Mouse (Mus musculus): ENCODE measurements around the gene Usp53. TPM values are rescaled to one million over a fixed set of nuclear protein-coding genes. Genes with fewer than 3 reads are reported as not detected.

Usp53 gene
- 30.5 and 40.3 TPM in 2 replicates for total RNA-seq (2021)
- long read RNA-seq, full-length matches to known transcripts = 1 of 4 reads
- long read RNA-seq, partial matches to known transcripts = 1 of 4 reads
- long read RNA-seq, other reads (novel, unspliced or antisense) = 2 of 4 reads

- peak; percentile 97 for DNase-seq
Measured at GRCm38 (mm10) chr3:122984249-122985182, at the start of gene Usp53. TSS of gene Usp53 (minus strand) at chr3:122984510.

GRCm38 (mm10) chr3:123033804-123034203 is 49.5 kb upstream of the Usp53 start:
- no peak for DNase-seq

GRCm38 (mm10) chr3:123025634-123026033 is 41.3 kb upstream of the Usp53 start:
- no peak for DNase-seq

GRCm38 (mm10) chr3:123024496-123025234 is 40.4 kb upstream of the Usp53 start:
- DNase-seq = no peak

GRCm38 (mm10) chr3:123018792-123019191 is 34.5 kb upstream of the Usp53 start:
- DNase-seq = no peak

- no peak for DNase-seq
Measured at GRCm38 (mm10) chr3:123013476-123013875, 29.2 kb upstream of the Usp53 start.

- no peak for DNase-seq
Measured at GRCm38 (mm10) chr3:123009417-123009816, 25.1 kb upstream of the Usp53 start.

- no peak for DNase-seq
Measured at GRCm38 (mm10) chr3:123007386-123007785, 23.1 kb upstream of the Usp53 start.

GRCm38 (mm10) chr3:123001053-123001452 is 16.7 kb upstream of the Usp53 start:
- DNase-seq = no peak

- DNase-seq = no peak
Measured at GRCm38 (mm10) chr3:122998511-122998910, 14.2 kb upstream of the Usp53 start.

GRCm38 (mm10) chr3:122996968-122997367 is 12.7 kb upstream of the Usp53 start:
- no peak for DNase-seq

- no peak for DNase-seq
Measured at GRCm38 (mm10) chr3:122986906-122987305, 2.6 kb upstream of the Usp53 start.

- DNase-seq = peak; percentile 56
Measured at GRCm38 (mm10) chr3:122986386-122986785, 2.1 kb upstream of the Usp53 start.

GRCm38 (mm10) chr3:122985183-122985944 is 1.1 kb upstream of the Usp53 start:
- DNase-seq = no peak

- peak; percentile 60 for DNase-seq
Measured at GRCm38 (mm10) chr3:122983849-122984248, 461 bp downstream of the Usp53 start.

GRCm38 (mm10) chr3:122975964-122976363 is 8.3 kb downstream of the Usp53 start:
- DNase-seq = no peak

GRCm38 (mm10) chr3:122975363-122975762 is 8.9 kb downstream of the Usp53 start:
- no peak for DNase-seq

- no peak for DNase-seq
Measured at GRCm38 (mm10) chr3:122974833-122975232, 9.5 kb downstream of the Usp53 start.

GRCm38 (mm10) chr3:122972126-122972822 is 12.0 kb downstream of the Usp53 start:
- DNase-seq = no peak

- no peak for DNase-seq
Measured at GRCm38 (mm10) chr3:122968391-122968790, 15.9 kb downstream of the Usp53 start.

GRCm38 (mm10) chr3:122964301-122964700 is 20.0 kb downstream of the Usp53 start:
- DNase-seq = no peak

- no peak for DNase-seq
Measured at GRCm38 (mm10) chr3:122950129-122950528, 34.2 kb downstream of the Usp53 start.
